Mouse (Mus musculus) liver, embryonic 12.5 days (tissue): ENCODE measurements around the gene Palm. TPM values are rescaled to one million over a fixed set of nuclear protein-coding genes. Genes with fewer than 3 reads are reported as not detected.

Source experiments
- ATAC-seq: fragments of 200-750 bp; cut with Nextera tagmentation; 2 replicates; pipeline ENCODE4 v1.8.0; 2017; ENCODE audit warnings: moderate number of reproducible peaks, mild to moderate bottlenecking, moderate library complexity
- H3K27ac ChIP-seq: fragments of 300-500 bp; sonication (generic); 2 replicates; pipeline ENCODE4 v1.5.1; 2016; ENCODE audit warnings: mild to moderate bottlenecking
- H3K27me3 ChIP-seq: fragments of 300-500 bp; sonication (generic); replicated peaks from 2 replicates; pipeline ENCODE4 v1.6.1; 2016; ENCODE audit warnings: mild to moderate bottlenecking, moderate library complexity
- H3K36me3 ChIP-seq: fragments of 300-500 bp; sonication (generic); 2 replicates; pipeline ENCODE4 v1.6.1; 2016; ENCODE audit warnings: mild to moderate bottlenecking, moderate library complexity
- H3K4me1 ChIP-seq: fragments of 300-500 bp; sonication (generic); 2 replicates; pipeline ENCODE4 v1.6.1; 2016
- H3K4me2 ChIP-seq: fragments of 300-500 bp; sonication (generic); 2 replicates; pipeline ENCODE4 v1.6.1; 2016; ENCODE audit warnings: mild to moderate bottlenecking, moderate library complexity
- H3K4me3 ChIP-seq: fragments of 300-500 bp; sonication (generic); 2 replicates; pipeline ENCODE4 v1.5.1; 2016; ENCODE audit warnings: mild to moderate bottlenecking, moderate library complexity
- H3K9ac ChIP-seq: fragments of 300-500 bp; sonication (generic); 2 replicates; pipeline ENCODE4 v1.6.1; 2016; ENCODE audit warnings: mild to moderate bottlenecking, moderate library complexity
- H3K9me3 ChIP-seq: fragments of 300-500 bp; sonication (generic); replicated peaks from 2 replicates; pipeline ENCODE4 v1.6.1; 2016; ENCODE audit warnings: mild to moderate bottlenecking, moderate library complexity
- WGBS: fragments of 180-500 bp; shearing (Covaris S2); methylation state at CpG from one replicate; pipeline ENCODE4 v1.1.7; 2016; ENCODE audit not compliant: insufficient replicate concordance; 5-methylcytosine and 5-hydroxymethylcytosine counted together
- polyA plus RNA-seq: library from polyadenylated mRNA; unstranded; fragments of >200 nt; fragmentation: Nextera tagmentation; extraction: Ambion mirVana; gene quantifications from 2 replicates; pipeline ENCODE4 v1.2.1, GENCODE M21; 2016

Gene Palm
- polyA plus RNA-seq, 1 experiment from 2014 or later: 13.2 TPM

DNA sequence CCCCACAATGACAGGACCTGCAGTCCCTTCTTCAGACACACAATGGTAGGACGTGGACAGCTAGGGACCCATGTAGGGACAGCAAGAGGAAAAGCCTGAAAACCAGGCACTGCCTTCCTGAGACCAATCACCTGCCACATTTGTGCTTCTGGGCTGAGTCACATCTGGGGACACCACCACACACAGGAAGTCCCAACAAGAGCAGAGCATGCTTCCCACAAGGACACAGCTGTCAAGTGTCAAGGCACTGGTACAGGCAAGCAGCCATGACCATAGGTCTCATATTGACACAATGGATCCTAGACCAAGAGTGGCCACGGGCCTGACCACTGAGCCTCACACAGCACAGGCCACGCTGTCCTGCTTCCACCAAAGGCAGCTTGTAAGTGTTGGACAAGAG, 30.5 kb upstream of the Palm start:
- Histone ChIP-seq H3K27ac (no peak overlapping the region), H3K36me3 (peaks cover 64% of the 10 kb centered on the region), H3K27me3 (no peaks in the 10 kb centered on the region), H3K4me3 (no peak overlapping the region), H3K4me1 (peaks cover 43% of the 10 kb centered on the region), H3K9ac (no peak overlapping the region), H3K9me3 (no peaks in the 10 kb centered on the region), H3K4me2 (no peak overlapping the region)
- 78% methylated on average over 3 of the region's 3 CpGs for WGBS
- no peak for ATAC-seq

GRCm38 (mm10) chr10:79764234-79764633, 29.1 kb upstream of the Palm start:
- peaks cover 51% of the 10 kb centered on the region for H3K36me3 ChIP-seq
- ATAC-seq: no peak
- no peak overlapping the region for H3K4me3 ChIP-seq
- H3K4me2 ChIP-seq: peak overlapping the region; percentile 0; the same call in 1 of the 2 replicates
- no peak overlapping the region for H3K27ac ChIP-seq
- peaks cover 52% of the 10 kb centered on the region for H3K4me1 ChIP-seq
- no peak overlapping the region for H3K9ac ChIP-seq
- no peaks in the 10 kb centered on the region for H3K9me3 ChIP-seq
- H3K27me3 ChIP-seq: no peaks in the 10 kb centered on the region
- 60% methylated on average over 7 of the region's 7 CpGs for WGBS

- Histone ChIP-seq H3K9ac (peak overlapping the region; percentile 94), H3K9me3 (no peaks in the 10 kb centered on the region), H3K36me3 (peaks cover 42% of the 10 kb centered on the region), H3K4me3 (peak overlapping the region; percentile 91), H3K27me3 (peaks cover under 1% of the 10 kb centered on the region; the same call in 1 of the 2 replicates), H3K27ac (peak overlapping the region; percentile 86; the same call in 1 of the 2 replicates), H3K4me2 (peak overlapping the region; percentile 89), H3K4me1 (peaks cover 52% of the 10 kb centered on the region)
- ATAC-seq: no peak
- 73% methylated on average over 2 of the region's 2 CpGs for WGBS
Observed at GRCm38 (mm10) chr10:79765228-79765745, 28.1 kb upstream of the Palm start.

DNA sequence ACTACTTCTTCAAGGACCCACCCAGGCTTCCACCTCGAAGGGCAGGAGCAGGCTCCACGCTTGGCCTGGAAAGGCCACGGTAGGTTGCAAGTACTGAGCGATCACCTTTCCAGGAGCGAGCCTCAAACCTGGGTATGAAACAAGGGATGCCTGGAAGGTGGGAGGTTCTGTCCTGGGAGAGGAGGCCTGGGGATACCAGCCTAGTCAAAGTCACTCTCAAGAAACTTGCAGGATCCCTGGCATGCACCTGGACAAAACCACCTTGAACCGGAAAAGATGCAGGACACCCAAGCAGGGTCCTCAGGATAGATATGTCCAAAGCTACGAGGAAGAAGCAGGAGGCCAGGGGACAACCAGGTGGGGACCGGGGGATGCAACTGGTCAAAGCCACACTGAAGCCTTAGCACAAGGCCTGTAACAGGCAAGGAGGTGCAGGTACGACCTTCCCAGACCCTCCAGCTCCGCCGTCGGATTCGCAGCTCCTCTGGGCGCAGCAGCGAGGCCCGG, 27.3 kb upstream of the Palm start:
- ATAC-seq: no peak
- 5% methylated on average over 16 of the region's 16 CpGs for WGBS
- H3K27ac ChIP-seq: peak overlapping the region; percentile 86
- peak overlapping the region; percentile 94 for H3K9ac ChIP-seq
- H3K4me2 ChIP-seq: peak overlapping the region; percentile 89
- H3K36me3 ChIP-seq: peaks cover 34% of the 10 kb centered on the region
- peaks cover 52% of the 10 kb centered on the region for H3K4me1 ChIP-seq
- H3K27me3 ChIP-seq: peaks cover 7% of the 10 kb centered on the region
- H3K9me3 ChIP-seq: no peaks in the 10 kb centered on the region
- peak overlapping the region; percentile 91 for H3K4me3 ChIP-seq

- no peaks in the 10 kb centered on the region for H3K9me3 ChIP-seq
- H3K4me3 ChIP-seq: peak within 1 kb of the TSS; percentile 91
- peaks cover 8% of the 10 kb centered on the region for H3K27me3 ChIP-seq
- H3K9ac ChIP-seq: peak within 1 kb of the TSS; percentile 94
- H3K4me2 ChIP-seq: peak within 1 kb of the TSS; percentile 89
- ATAC-seq: peak; percentile 91
- peak within 1 kb of the TSS; percentile 86 for H3K27ac ChIP-seq
- peaks cover 28% of the 10 kb centered on the region for H3K36me3 ChIP-seq
- WGBS: under 1% methylated on average over 92 of the region's 101 CpGs
- H3K4me1 ChIP-seq: peaks cover 52% of the 10 kb centered on the region
Observed at GRCm38 (mm10) chr10:79766508-79767325, 26.7 kb upstream of the Palm start, which contains the start of gene Rnf126. Rnf126 (minus strand) TSS chr10:79766952.

GRCm38 (mm10) chr10:79767372-79768244, 25.8 kb upstream of the Palm start:
- Histone ChIP-seq H3K4me2 (peak overlapping the region; percentile 89), H3K9ac (peak overlapping the region; percentile 69), H3K27me3 (peaks cover 14% of the 10 kb centered on the region), H3K36me3 (peaks cover 19% of the 10 kb centered on the region), H3K4me3 (peak overlapping the region; percentile 91), H3K4me1 (peaks cover 52% of the 10 kb centered on the region), H3K9me3 (peaks cover 5% of the 10 kb centered on the region), H3K27ac (peak overlapping the region; percentile 86)
- ATAC-seq: peak; percentile 49
- 12% methylated on average over 39 of the region's 40 CpGs for WGBS

DNA sequence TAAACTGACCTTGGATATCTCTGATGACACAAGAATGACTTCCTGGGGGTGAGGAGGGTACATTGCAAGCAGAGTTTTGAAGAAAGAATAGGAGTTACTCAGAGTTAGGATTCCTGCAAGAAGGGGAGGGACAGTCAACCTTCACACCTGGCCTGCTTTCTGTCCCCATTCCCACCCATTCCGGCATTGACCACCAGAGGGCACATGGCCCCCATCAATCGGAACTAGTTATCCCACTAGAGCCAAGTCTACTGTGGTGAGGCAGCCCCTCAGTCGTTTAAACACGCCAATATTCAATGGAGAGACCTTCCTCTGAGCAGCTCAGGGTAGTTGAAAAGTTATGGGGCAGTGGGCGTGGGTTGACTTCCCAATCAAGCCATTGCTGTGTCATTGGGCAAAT, 25.0 kb upstream of the Palm start:
- under 1% methylated on average over 5 of the region's 5 CpGs for WGBS
- peaks cover 5% of the 10 kb centered on the region for H3K9me3 ChIP-seq
- no peak for ATAC-seq
- H3K9ac ChIP-seq: no peak overlapping the region
- peaks cover 11% of the 10 kb centered on the region; the same call in 1 of the 2 replicates for H3K36me3 ChIP-seq
- peaks cover 46% of the 10 kb centered on the region for H3K4me1 ChIP-seq
- H3K4me2 ChIP-seq: 0 out of 2 replicates have a peak overlapping the region, but pooled peaks have one; percentile 89
- H3K27ac ChIP-seq: no peak overlapping the region
- H3K27me3 ChIP-seq: peaks cover 18% of the 10 kb centered on the region
- no peak overlapping the region for H3K4me3 ChIP-seq

DNA sequence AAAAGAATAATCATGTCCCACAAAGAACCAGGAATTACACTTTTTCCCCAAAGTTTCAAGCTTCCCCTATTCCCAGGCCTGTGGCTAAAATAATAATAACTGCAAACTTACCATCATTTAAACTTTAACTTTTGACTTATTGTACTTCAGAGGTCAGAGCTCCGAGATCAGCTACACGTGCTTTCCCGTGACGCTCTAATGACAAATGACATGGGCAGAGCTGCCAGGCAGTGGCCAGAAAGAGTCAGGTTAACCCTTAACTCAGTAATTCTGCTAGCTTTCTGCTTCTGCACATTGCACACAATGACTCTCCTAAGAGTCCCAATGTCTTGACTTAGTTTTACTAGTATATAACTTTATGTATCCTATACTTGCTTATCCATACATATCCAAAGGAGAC, 24.0 kb upstream of the Palm start:
- H3K36me3 ChIP-seq: 0 out of 2 replicates have a peak, but pooled peaks cover 6% of the 10 kb centered on the region
- H3K4me2 ChIP-seq: no peak overlapping the region
- no peak overlapping the region for H3K4me3 ChIP-seq
- H3K27ac ChIP-seq: no peak overlapping the region
- H3K9me3 ChIP-seq: peaks cover 5% of the 10 kb centered on the region
- no peak for ATAC-seq
- H3K4me1 ChIP-seq: peaks cover 36% of the 10 kb centered on the region
- no peak overlapping the region for H3K9ac ChIP-seq
- WGBS: 52% methylated on average over 4 of the region's 4 CpGs
- H3K27me3 ChIP-seq: peaks cover 18% of the 10 kb centered on the region

- H3K4me3 ChIP-seq: no peak overlapping the region
- no peak overlapping the region for H3K27ac ChIP-seq
- H3K36me3 ChIP-seq: no peaks in the 10 kb centered on the region
- peaks cover 11% of the 10 kb centered on the region for H3K9me3 ChIP-seq
- no peak overlapping the region for H3K4me2 ChIP-seq
- WGBS: 85% methylated on average over 3 of the region's 3 CpGs
- no peak for ATAC-seq
- peaks cover 33% of the 10 kb centered on the region for H3K27me3 ChIP-seq
- no peak overlapping the region for H3K9ac ChIP-seq
- peaks cover 20% of the 10 kb centered on the region for H3K4me1 ChIP-seq
Observed at GRCm38 (mm10) chr10:79772320-79772719, 21.1 kb upstream of the Palm start.

DNA sequence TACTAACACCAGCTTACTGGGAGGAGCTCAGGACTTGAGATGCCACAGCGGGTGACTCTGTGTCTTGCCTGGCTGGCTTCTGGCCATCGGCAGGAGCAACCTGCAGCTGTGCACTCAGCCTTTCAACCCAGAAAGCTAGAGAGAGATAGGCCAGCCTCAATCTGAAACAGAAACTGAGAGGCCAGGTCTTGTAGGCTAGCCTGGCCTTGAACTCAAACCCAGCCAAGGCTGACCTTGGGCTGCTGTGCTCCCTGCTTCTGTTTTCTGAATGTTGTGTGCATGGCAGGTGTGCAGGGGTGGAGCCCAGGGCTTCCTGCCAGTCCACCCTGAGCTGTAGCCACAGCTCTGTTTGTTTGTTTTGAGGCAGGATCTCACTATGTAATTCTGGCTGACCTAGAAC, 20.2 kb upstream of the Palm start:
- no peaks in the 10 kb centered on the region for H3K36me3 ChIP-seq

GRCm38 (mm10) chr10:79774486-79775279, 18.7 kb upstream of the Palm start:
- Histone ChIP-seq H3K4me1 (peaks cover 10% of the 10 kb centered on the region), H3K36me3 (no peaks in the 10 kb centered on the region), H3K9ac (no peak overlapping the region), H3K4me2 (no peak overlapping the region), H3K27ac (no peak overlapping the region), H3K27me3 (peaks cover 57% of the 10 kb centered on the region), H3K4me3 (no peak overlapping the region), H3K9me3 (peaks cover 11% of the 10 kb centered on the region)
- 60% methylated on average over 5 of the region's 5 CpGs for WGBS
- ATAC-seq: no peak

More for the DNA sequence above, 20.2 kb upstream of the Palm start:
- no peak overlapping the region for H3K4me2 ChIP-seq
- H3K4me3 ChIP-seq: no peak overlapping the region
- 84% methylated on average over 2 of the region's 2 CpGs for WGBS
- H3K27me3 ChIP-seq: peaks cover 42% of the 10 kb centered on the region
- H3K9me3 ChIP-seq: peaks cover 11% of the 10 kb centered on the region
- H3K4me1 ChIP-seq: peaks cover 15% of the 10 kb centered on the region
- no peak for ATAC-seq
- no peak overlapping the region for H3K9ac ChIP-seq
- H3K27ac ChIP-seq: no peak overlapping the region
